Mouse (Mus musculus): ENCODE data around the gene Rbfox3. TPM values are rescaled to one million over a fixed set of nuclear protein-coding genes. Genes with fewer than 3 reads are reported as not detected.

The Rbfox3 gene
- polyA plus RNA-seq, 1 experiment = not detected

GRCm38 (mm10) chr11:118794856-118795602 is 116.4 kb downstream of the Rbfox3 start:
- H3K4me3 ChIP-seq = no peak overlapping the region

DNA sequence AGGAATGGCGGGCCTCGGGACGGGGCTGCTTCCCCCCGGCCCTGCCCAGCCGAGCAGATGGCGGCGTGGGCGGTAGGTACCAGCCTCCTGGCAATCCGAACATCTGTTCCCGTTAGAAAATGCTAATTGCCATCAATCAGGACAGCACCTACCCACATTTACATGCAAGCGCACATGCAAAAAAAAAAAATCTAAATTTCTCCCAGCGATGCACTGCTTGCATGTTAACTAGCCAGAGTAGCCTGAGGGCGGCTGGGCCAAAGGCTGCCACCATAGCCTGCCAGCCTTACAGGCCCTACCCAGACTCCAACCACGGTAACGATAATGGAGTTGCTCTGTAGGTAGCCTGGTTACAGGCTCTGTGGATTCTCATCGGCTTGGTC is 117.8 kb downstream of the Rbfox3 start:
- H3K27me3 ChIP-seq (ENCODE audit: control insufficient read depth, insufficient read depth, insufficient read length) = peaks cover 30% of the 10 kb centered on the region
- TF ChIP-seq SRF (IDR thresholded peaks at IDR 0.05; ENCODE audit: control insufficient read depth, insufficient read length, low read depth) (no peak), E2F4 (IDR thresholded peaks at IDR 0.05; ENCODE audit: insufficient read depth) (no peak), MYOG (IDR thresholded peaks at IDR 0.05; ENCODE audit: control insufficient read depth in 1 of 3, insufficient read depth in 1 of 3, insufficient read length in 2 of 3, low read depth in 2 of 3) (no peak), POLR2A (IDR thresholded peaks at IDR 0.05; ENCODE audit: insufficient read length, low read depth) (no peak), MYOD1 (IDR thresholded peaks at IDR 0.05; ENCODE audit: control insufficient read depth in 1 of 3, insufficient read length in 2 of 3, low read depth in 2 of 3) (no peak), MAX (IDR thresholded peaks at IDR 0.05; ENCODE audit: low read depth) (no peak), POLR2AphosphoS2 (IDR thresholded peaks at IDR 0.05; ENCODE audit: insufficient read length, low read depth) (no peak)

More at GRCm38 (mm10) chr11:118794856-118795602, 116.4 kb downstream of the Rbfox3 start:
- TF ChIP-seq TCF12 (IDR thresholded peaks at IDR 0.05; ENCODE audit: insufficient read depth, poor library complexity, severe bottlenecking) = no peak
- no peak for TF ChIP-seq MYOD1 (IDR thresholded peaks at IDR 0.05; ENCODE audit: control insufficient read depth in 1 of 3, insufficient read length in 2 of 3, low read depth in 2 of 3)
- TF ChIP-seq MYOG (IDR thresholded peaks at IDR 0.05; ENCODE audit: control insufficient read depth in 1 of 3, insufficient read depth in 1 of 3, insufficient read length in 2 of 3, low read depth in 2 of 3) = no peak
- no peak for TF ChIP-seq SRF (IDR thresholded peaks at IDR 0.05; ENCODE audit: control insufficient read depth, insufficient read length, low read depth)
- no peak for TF ChIP-seq POLR2A (IDR thresholded peaks at IDR 0.05; ENCODE audit: insufficient read length, low read depth)
- no peak for TF ChIP-seq POLR2AphosphoS2 (IDR thresholded peaks at IDR 0.05; ENCODE audit: insufficient read length, low read depth)
- no peak for TF ChIP-seq REST (IDR thresholded peaks at IDR 0.05; ENCODE audit: insufficient read depth, insufficient read length)
- no peak for TF ChIP-seq E2F4 (IDR thresholded peaks at IDR 0.05; ENCODE audit: insufficient read depth)
- no peak for TF ChIP-seq CEBPB (IDR thresholded peaks at IDR 0.05; ENCODE audit: insufficient read depth, poor library complexity, severe bottlenecking)
- TF ChIP-seq USF1 (IDR thresholded peaks at IDR 0.05; ENCODE audit: low read depth) = no peak
- TF ChIP-seq MAX (IDR thresholded peaks at IDR 0.05; ENCODE audit: low read depth) = no peak
- no peak for TF ChIP-seq TCF3 (IDR thresholded peaks at IDR 0.05; ENCODE audit: insufficient read length, low read depth)
- H3ac ChIP-seq (ENCODE audit: control insufficient read depth, insufficient read length) = no peak overlapping the region
- no peak overlapping the region for H3K4me2 ChIP-seq (ENCODE audit: low read depth)
- H3K36me3 ChIP-seq (ENCODE audit: control insufficient read depth, insufficient read depth) = no peaks in the 10 kb centered on the region
- H3K79me2 ChIP-seq (ENCODE audit: control insufficient read depth, insufficient read depth) = no peaks in the 10 kb centered on the region
- peaks cover 37% of the 10 kb centered on the region for H3K27me3 ChIP-seq (ENCODE audit: control insufficient read depth, insufficient read depth, insufficient read length)

DNA sequence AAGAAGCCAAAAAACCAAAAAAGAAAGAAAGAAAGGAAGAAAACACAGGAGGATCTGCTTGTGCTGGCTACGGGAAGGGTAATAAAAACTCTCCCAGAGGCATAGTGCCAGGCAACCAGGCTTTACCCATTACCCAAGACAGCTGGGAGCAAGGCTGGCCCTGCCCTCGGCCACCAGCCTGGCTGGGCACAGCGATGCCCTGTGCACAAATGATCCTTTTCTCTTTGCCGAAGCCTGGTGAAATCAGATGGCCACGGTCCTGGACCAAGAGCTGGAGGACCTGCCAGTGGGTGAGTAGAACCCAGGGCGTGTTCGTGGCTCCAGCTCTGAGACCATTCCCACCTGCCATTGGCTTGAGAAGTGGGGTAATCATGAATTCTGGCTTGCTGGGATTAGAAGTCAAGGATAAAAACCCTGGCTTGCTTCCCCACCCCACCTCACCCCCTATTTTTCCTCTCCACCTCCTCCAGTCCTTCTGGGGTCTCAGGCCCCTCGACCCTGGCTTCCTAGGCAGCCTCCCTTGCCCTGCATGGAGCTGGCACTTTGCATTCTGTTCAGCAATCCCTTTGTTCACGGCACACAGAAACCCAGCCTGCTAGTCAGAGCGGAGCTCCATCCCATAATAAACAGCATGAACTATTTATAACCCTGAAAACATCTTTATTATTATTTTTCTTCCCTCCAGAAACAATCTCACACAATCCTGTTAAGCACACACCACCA is 118.3 kb downstream of the Rbfox3 start:
- Histone ChIP-seq H3K4me2 (ENCODE audit: low read depth) (no peak overlapping the region), H3K4me3 (no peak overlapping the region), H3ac (ENCODE audit: control insufficient read depth, insufficient read length) (no peak overlapping the region), H3K79me2 (ENCODE audit: control insufficient read depth, insufficient read depth) (no peaks in the 10 kb centered on the region), H3K27me3 (ENCODE audit: control insufficient read depth, insufficient read depth, insufficient read length) (peaks cover 29% of the 10 kb centered on the region), H3K36me3 (ENCODE audit: control insufficient read depth, insufficient read depth) (no peaks in the 10 kb centered on the region)
- no peak for TF ChIP-seq TCF3 (IDR thresholded peaks at IDR 0.05; ENCODE audit: insufficient read length, low read depth)
- no peak for TF ChIP-seq MYOD1 (IDR thresholded peaks at IDR 0.05; ENCODE audit: control insufficient read depth in 1 of 3, insufficient read length in 2 of 3, low read depth in 2 of 3)
- TF ChIP-seq MAX (IDR thresholded peaks at IDR 0.05; ENCODE audit: low read depth) = no peak
- TF ChIP-seq POLR2AphosphoS2 (IDR thresholded peaks at IDR 0.05; ENCODE audit: insufficient read length, low read depth) = no peak
- no peak for TF ChIP-seq TCF12 (IDR thresholded peaks at IDR 0.05; ENCODE audit: insufficient read depth, poor library complexity, severe bottlenecking)
- TF ChIP-seq MYOG (IDR thresholded peaks at IDR 0.05; ENCODE audit: control insufficient read depth in 1 of 3, insufficient read depth in 1 of 3, insufficient read length in 2 of 3, low read depth in 2 of 3) = peak in 1 of 3 experiments; percentile 24
- no peak for TF ChIP-seq USF1 (IDR thresholded peaks at IDR 0.05; ENCODE audit: low read depth)
- TF ChIP-seq POLR2A (IDR thresholded peaks at IDR 0.05; ENCODE audit: insufficient read length, low read depth) = no peak

More for the DNA sequence above, 117.8 kb downstream of the Rbfox3 start:
- H3ac ChIP-seq (ENCODE audit: control insufficient read depth, insufficient read length) = no peak overlapping the region
- H3K36me3 ChIP-seq (ENCODE audit: control insufficient read depth, insufficient read depth) = no peaks in the 10 kb centered on the region
- H3K79me2 ChIP-seq (ENCODE audit: control insufficient read depth, insufficient read depth) = no peaks in the 10 kb centered on the region
- H3K4me3 ChIP-seq = no peak overlapping the region
- no peak overlapping the region for H3K4me2 ChIP-seq (ENCODE audit: low read depth)

GRCm38 (mm10) chr11:118792163-118792915 is 119.1 kb downstream of the Rbfox3 start:
- no peak overlapping the region for H3ac ChIP-seq (ENCODE audit: control insufficient read depth, insufficient read length)
- no peak overlapping the region for H3K4me2 ChIP-seq (ENCODE audit: low read depth)
- H3K4me3 ChIP-seq = no peak overlapping the region
- TF ChIP-seq MYOD1 (IDR thresholded peaks at IDR 0.05; ENCODE audit: control insufficient read depth in 1 of 3, insufficient read length in 2 of 3, low read depth in 2 of 3) (no peak), CEBPB (IDR thresholded peaks at IDR 0.05; ENCODE audit: insufficient read depth, poor library complexity, severe bottlenecking) (no peak), POLR2A (IDR thresholded peaks at IDR 0.05; ENCODE audit: insufficient read length, low read depth) (no peak), REST (IDR thresholded peaks at IDR 0.05; ENCODE audit: insufficient read depth, insufficient read length) (no peak), MAX (IDR thresholded peaks at IDR 0.05; ENCODE audit: low read depth) (no peak), SRF (IDR thresholded peaks at IDR 0.05; ENCODE audit: control insufficient read depth, insufficient read length, low read depth) (no peak), TCF3 (IDR thresholded peaks at IDR 0.05; ENCODE audit: insufficient read length, low read depth) (no peak), MYOG (IDR thresholded peaks at IDR 0.05; ENCODE audit: control insufficient read depth in 1 of 3, insufficient read depth in 1 of 3, insufficient read length in 2 of 3, low read depth in 2 of 3) (no peak), POLR2AphosphoS2 (IDR thresholded peaks at IDR 0.05; ENCODE audit: insufficient read length, low read depth) (no peak), USF1 (IDR thresholded peaks at IDR 0.05; ENCODE audit: low read depth) (no peak), TCF12 (IDR thresholded peaks at IDR 0.05; ENCODE audit: insufficient read depth, poor library complexity, severe bottlenecking) (no peak), E2F4 (IDR thresholded peaks at IDR 0.05; ENCODE audit: insufficient read depth) (no peak)
- no peaks in the 10 kb centered on the region for H3K79me2 ChIP-seq (ENCODE audit: control insufficient read depth, insufficient read depth)
- peaks cover 29% of the 10 kb centered on the region for H3K27me3 ChIP-seq (ENCODE audit: control insufficient read depth, insufficient read depth, insufficient read length)
- no peaks in the 10 kb centered on the region for H3K36me3 ChIP-seq (ENCODE audit: control insufficient read depth, insufficient read depth)

Measured in myocyte (in vitro differentiated cells).